Mouse (Mus musculus) MEL (cell line): Measurements from ENCODE around the gene Erh.

ENCODE experiments used
- CTCF ChIP-seq, 3 experiments: IDR thresholded peaks in 2 of 3; conservative IDR thresholded peaks in 1 of 3; 2 replicates each; pipeline ENCODE4 v1.5.1; 2011 to 2012; ENCODE audit warnings: low read length in 3 of 3, low read depth in 2 of 3, mild to moderate bottlenecking in 2 of 3, improper control_type of control experiment in 1 of 3, inconsistent platforms in 1 of 3, mixed read lengths in 1 of 3, moderate library complexity in 1 of 3; ENCODE audit not compliant: control insufficient read depth in 1 of 3, insufficient read depth in 1 of 3, poor library complexity in 1 of 3, severe bottlenecking in 1 of 3
- ELF1 ChIP-seq: IDR thresholded peaks from 2 replicates; pipeline ENCODE4 v1.6.1; 2014; ENCODE audit warnings: low read depth, mild to moderate bottlenecking, inconsistent platforms, low read length, improper control_type of control experiment, moderate library complexity
- EP300 ChIP-seq, 2 experiments: IDR thresholded peaks; 2 replicates each; pipeline ENCODE4 v1.6.1; 2011; ENCODE audit warnings: improper control_type of control experiment in 2 of 2, low read length in 2 of 2, low read depth in 1 of 2, mild to moderate bottlenecking in 1 of 2
- GABPA ChIP-seq: IDR thresholded peaks from 2 replicates; pipeline ENCODE4 v1.6.1; 2012; ENCODE audit warnings: low read depth, mild to moderate bottlenecking, inconsistent platforms, low read length, improper control_type of control experiment, moderate library complexity
- GATA1 ChIP-seq: IDR thresholded peaks from 2 replicates; pipeline ENCODE4 v1.6.1; 2011; ENCODE audit warnings: low read depth, low read length, improper control_type of control experiment
- HCFC1 ChIP-seq: IDR thresholded peaks from 2 replicates; pipeline ENCODE4 v1.6.1; 2012; ENCODE audit warnings: low read depth, mild to moderate bottlenecking, inconsistent platforms, low read length, improper control_type of control experiment, moderate library complexity
- NRF1 ChIP-seq: IDR thresholded peaks from 2 replicates; pipeline ENCODE4 v1.6.1; 2014; ENCODE audit warnings: low read depth, mild to moderate bottlenecking, inconsistent platforms, low read length, improper control_type of control experiment, moderate library complexity; ENCODE audit not compliant: poor library complexity, insufficient read depth, severe bottlenecking
- POLR2A ChIP-seq, 2 experiments: IDR thresholded peaks; 2 replicates each; pipeline ENCODE4 v1.6.1; 2011 to 2012; ENCODE audit warnings: low read length in 2 of 2, mild to moderate bottlenecking in 2 of 2, control low read depth in 1 of 2, improper control_type of control experiment in 1 of 2, low read depth in 1 of 2, moderate library complexity in 1 of 2; ENCODE audit not compliant: control insufficient read depth in 1 of 2, insufficient read depth in 1 of 2, poor library complexity in 1 of 2
- USF1 ChIP-seq: IDR thresholded peaks from 2 replicates; pipeline ENCODE4 v1.6.1; 2014; ENCODE audit warnings: low read depth, mild to moderate bottlenecking, inconsistent platforms, low read length, improper control_type of control experiment, moderate library complexity

DNA sequence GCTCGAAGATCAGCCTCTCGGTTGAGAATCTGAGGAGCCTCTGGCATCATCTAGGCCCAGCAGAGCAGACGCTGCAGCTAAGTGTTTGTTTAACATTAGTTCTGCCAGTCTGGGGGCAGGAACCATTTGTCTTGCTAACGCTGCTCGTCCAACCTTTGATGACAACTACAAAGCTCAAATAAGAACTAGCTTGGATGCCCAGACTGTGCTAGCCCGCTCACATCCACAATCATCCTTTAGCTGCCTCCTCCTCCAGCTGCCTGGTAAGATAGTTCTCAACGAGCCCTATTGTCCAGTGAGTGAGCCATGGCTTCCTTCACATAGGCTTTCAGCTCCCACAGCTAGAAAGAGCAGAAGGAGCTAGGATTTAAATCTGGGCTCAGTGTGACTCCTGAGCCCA is 45.9 kb downstream of the Erh start:
- no peak for TF ChIP-seq USF1
- TF ChIP-seq NRF1, result no peak
- no peak for TF ChIP-seq CTCF (IDR thresholded peaks at IDR 0.05 in 2 of 3, conservative IDR thresholded peaks at IDR 0.05 in 1 of 3; ENCODE audit: control insufficient read depth in 1 of 3, insufficient read depth in 1 of 3, low read depth in 2 of 3, low read length in 3 of 3, poor library complexity in 1 of 3, severe bottlenecking in 1 of 3)
- TF ChIP-seq GATA1, result no peak
- no peak for TF ChIP-seq POLR2A (IDR thresholded peaks at IDR 0.05; ENCODE audit: control insufficient read depth in 1 of 2, insufficient read depth in 1 of 2, low read depth in 1 of 2, low read length in 2 of 2, poor library complexity in 1 of 2)
- TF ChIP-seq HCFC1, result no peak
- no peak for TF ChIP-seq EP300 (IDR thresholded peaks at IDR 0.05; ENCODE audit: low read depth in 1 of 2, low read length in 2 of 2)
- TF ChIP-seq ELF1, result no peak
- no peak for TF ChIP-seq GABPA
